Mouse (Mus musculus): ENCODE measurements around the gene Prdm11.
A peak's percentile ranks its signal among the peaks of the same experiment; 100 is the strongest.

Prdm11 gene

DNA sequence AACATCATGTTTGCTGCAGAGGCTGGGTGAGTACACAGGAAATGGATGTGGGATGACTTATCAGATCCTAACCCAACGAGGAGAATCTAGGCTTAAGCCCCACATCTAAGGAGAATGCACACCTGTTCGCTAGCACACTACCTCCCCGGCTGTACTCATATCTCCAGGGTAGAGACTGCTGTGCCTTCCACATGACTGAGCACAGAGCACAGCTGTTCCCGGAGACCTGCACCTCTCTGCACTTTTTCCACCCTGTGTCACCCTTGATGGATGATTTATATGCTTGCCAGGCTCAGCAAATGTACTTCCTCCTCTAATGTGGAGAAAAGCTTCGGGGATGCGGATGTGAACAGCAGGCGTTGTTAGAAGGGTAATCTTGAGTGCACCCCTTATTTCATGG lies 114.9 kb downstream of the Prdm11 start:
- DNase-seq (ENCODE audit: low spot score), result no peak

DNA sequence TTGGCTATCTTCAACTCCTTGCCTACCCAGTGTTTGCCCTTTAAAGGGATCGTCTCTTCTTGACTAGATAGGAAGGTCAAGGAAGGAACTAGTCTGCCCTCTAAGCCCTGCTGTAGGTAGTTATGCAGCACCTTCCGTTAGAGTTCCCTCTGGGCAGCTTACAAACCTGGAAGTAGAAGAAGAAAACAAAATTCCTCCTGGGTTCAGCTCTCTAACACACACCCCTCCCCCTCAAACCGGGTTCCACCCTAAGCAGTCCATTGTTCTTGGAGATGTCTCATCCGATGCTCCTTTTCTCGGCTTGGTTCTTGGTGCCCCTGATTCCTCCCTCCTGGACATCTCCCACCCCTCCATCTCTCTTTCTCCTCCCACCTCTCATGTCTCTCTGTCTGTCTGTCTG lies 116.3 kb downstream of the Prdm11 start:
- DNase-seq (ENCODE audit: low spot score), result no peak

DNA sequence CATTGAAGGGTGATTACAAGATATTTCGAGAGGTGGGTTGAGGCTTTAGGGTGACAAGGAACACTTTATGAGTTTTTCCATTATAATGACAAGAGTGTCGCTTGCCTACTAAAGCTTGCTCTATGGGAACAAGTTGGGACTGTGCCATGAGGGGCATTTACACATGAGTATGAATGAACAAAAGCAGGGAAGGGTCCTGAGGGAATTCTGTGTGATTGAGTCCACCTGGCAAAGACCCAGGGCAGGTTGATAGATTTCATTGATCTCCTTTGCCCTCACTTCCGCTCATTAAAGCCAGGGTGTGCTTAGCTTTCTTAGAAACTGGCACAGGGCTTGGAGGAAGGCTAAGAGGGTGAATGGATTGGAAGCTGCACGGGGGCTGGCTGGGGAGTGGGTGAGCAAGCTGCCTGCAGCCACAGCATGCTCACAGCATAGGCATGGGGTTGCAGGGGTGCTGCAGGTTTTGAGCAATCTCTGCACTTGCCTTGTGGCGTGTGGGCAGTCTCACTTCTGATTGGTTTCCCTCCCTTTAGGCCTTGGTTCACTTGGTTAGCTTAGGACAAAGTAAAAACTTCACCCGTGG lies 121.2 kb downstream of the Prdm11 start:
- no peak for DNase-seq (ENCODE audit: low spot score)

DNA sequence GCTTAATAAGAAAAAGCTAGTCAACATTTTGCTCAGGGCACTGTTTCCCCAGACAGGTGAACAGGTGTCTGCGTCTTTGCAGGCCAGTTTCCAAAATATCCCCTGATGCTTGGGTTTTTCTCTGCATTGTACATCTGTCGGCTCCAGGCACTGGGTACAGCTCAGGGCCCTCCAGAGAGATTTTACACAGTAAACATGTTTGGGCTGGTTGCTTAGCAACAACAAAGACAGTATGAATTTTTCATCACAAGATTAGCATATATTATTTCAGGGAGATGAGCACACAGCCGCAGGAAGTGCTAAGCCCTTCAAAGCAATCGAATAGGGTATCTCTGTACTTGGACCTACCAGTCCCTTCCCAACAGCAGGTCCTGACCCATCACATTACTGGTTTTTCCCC lies 125.3 kb downstream of the Prdm11 start:
- no peak for DNase-seq (ENCODE audit: low spot score)

DNA sequence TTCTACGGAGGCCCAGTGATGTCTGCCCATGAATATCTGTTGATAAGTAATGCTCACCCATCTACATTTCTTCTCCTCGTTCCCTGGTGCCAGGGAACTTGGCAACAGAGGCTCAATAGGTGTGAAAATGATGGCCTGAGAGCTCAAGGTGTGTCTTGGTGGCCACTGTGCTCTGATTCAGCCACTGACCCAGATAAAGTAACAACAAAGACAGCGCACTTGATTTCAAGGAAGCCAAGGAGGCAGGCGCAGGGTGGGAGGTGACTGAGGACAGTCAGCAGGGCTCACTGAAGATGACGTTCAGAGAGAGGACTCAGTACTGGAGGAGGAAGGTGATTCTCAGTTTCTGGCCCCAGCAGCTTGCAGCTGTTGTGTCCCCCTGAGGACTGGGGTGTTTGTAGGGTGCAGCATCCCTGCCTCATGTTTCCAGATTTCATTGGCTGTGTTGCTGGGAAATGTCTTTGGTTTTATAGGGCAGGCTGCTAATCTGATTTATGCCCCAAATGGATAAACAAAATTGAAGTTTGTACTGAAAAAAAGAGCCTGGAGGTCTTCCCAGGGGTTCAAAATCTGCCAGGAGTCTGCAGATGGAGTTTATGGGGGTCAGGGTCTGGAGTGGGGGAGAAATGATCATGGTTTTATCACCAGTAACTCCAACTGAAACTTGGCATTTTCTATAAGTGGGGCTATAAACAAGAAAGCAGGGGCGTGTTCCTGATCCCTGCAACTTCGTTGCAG lies 128.4 kb downstream of the Prdm11 start:
- DNase-seq (ENCODE audit: low spot score), result peak; percentile 11

DNA sequence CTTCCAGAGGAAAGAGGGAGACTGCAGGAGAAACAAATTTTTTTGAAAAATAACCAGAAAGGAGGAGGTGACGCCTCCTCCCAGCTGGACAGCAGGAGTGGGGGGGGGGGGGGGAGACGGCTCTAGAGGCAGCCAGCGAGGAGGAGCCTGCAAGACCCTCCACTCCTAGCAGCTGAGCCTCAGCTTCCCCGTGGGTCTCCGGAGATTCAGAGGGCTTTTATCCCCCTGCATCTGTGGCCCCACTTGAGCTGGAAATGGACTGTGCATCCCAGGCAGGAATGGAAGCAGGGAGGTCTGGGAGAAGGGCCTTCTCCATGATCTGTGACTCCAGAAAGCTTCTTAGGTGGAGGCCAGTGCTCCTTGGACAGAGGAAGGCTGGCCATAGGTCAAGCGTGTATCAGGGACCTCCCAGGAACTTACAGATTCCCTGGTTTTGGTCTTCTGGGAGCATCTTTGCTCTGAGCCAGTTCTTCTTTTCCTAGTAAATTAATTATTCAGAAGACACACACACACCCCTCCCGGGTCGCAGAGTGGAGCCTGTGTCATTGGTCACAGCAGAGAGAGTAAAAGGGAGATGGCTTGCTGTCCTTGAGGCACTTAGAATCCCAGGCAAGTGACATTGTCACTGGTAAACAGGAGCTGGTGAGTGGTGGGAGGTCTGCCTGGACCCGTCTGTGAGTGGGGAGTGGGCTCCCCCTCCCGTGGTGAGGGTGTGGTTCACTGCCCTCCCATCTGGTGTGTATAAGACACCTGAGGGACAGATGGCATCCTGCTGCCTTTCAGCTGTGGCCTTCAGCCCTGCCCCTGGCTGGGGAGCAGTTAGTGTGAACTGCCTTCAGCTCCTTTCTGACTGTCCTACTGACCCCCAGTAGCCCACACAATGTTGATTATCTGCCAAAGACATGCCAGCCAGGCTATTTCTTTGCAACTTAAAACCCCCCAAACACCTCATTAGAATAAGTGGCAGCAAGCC lies 130.0 kb downstream of the Prdm11 start:
- no peak for DNase-seq (ENCODE audit: low spot score)

Data from urinary bladder, postnatal 14 days (tissue).